Comparison of ENCODE assay signal across 8 mouse cellular contexts in genomic region chr4:125921550-125922316, GRCm38 (mm10).
DNase-seq lines count a peak whose midpoint lies in the region; ATAC-seq lines count a peak whose summit lies in the region.

No protein-coding gene starts in this region.

- H3K36me3 ChIP-seq in hindbrain, embryonic 15.5 days: no peaks in the 10 kb centered on the region

- no peak overlapping the region for H3K27ac ChIP-seq in hindbrain, embryonic 15.5 days (replicated peaks)

- H3K9me3 ChIP-seq in hindbrain, embryonic 15.5 days: no peaks in the 10 kb centered on the region

- no peak for ATAC-seq in hindbrain, embryonic 15.5 days (ENCODE audit: low FRiP score, low read depth)

- 0 out of 2 replicates have a peak overlapping the region, but pooled peaks have one; percentile 2 for H3K4me2 ChIP-seq in hindbrain, embryonic 15.5 days

- H3K9ac ChIP-seq in hindbrain, embryonic 15.5 days: no peak overlapping the region

- 8% methylated on average over 19 of the region's 19 CpGs for WGBS in hindbrain, embryonic 15.5 days

- DNase-seq in layer of hippocampus, adult 18-20 months (ENCODE audit: low spot score in 2 of 2): peak; percentile 28 to 50
- no peak for DNase-seq in layer of hippocampus, adult 9-11 months
- DNase-seq in WW6 (ENCODE audit: low read depth, low spot score): peak; percentile 61
- DNase-seq in embryo, embryonic 9.5 days (ENCODE audit: extremely low spot score): peak; percentile 82
- peak; percentile 58 for DNase-seq in left cerebral cortex, postnatal 4 days
- peak; percentile 80 for DNase-seq in right cerebral cortex, postnatal 4 days
- no peak for DNase-seq in spleen, adult 12 weeks (ENCODE audit: low spot score)

- intact Hi-C loops in left cerebral cortex, postnatal 4 days (cut with DNase I): no loop called here

- peaks cover 41% of the 10 kb centered on the region for H3K4me1 ChIP-seq in hindbrain, embryonic 15.5 days (replicated peaks)

- 0 out of 2 replicates have a peak, but pooled peaks cover 2% of the 10 kb centered on the region for H3K27me3 ChIP-seq in hindbrain, embryonic 15.5 days

- no peak overlapping the region for H3K4me3 ChIP-seq in hindbrain, embryonic 15.5 days

Comparison
In these comparisons a context has a peak if more than half of its experiments do, and no peak if none do; other contexts are left out.
1. DNase-seq: peak in layer of hippocampus, adult 18-20 months (2 of 2), WW6 (single experiment), embryo, embryonic 9.5 days (single experiment), left cerebral cortex, postnatal 4 days (single experiment) and right cerebral cortex, postnatal 4 days (single experiment); none in layer of hippocampus, adult 9-11 months (single experiment) and spleen, adult 12 weeks (single experiment).